Mouse (Mus musculus) intestine, embryonic 15.5 days (tissue): ENCODE measurements around the gene Tmem247. TPM values are rescaled to one million over a fixed set of nuclear protein-coding genes. Genes with fewer than 3 reads are reported as not detected.

Source experiments
- ATAC-seq: fragments of 200-750 bp; cut with Nextera tagmentation; 2 replicates; pipeline ENCODE4 v1.8.0; 2017; ENCODE audit warnings: moderate TSS enrichment, moderate library complexity
- H3K27ac ChIP-seq: fragments of 300-500 bp; sonication (generic); 2 replicates; pipeline ENCODE4 v1.5.1; 2015; ENCODE audit warnings: mild to moderate bottlenecking, inconsistent platforms
- H3K27me3 ChIP-seq: fragments of 300-500 bp; sonication (generic); replicated peaks from 2 replicates; pipeline ENCODE4 v1.6.1; 2015; ENCODE audit warnings: inconsistent platforms
- H3K36me3 ChIP-seq: fragments of 300-500 bp; sonication (generic); 2 replicates; pipeline ENCODE4 v1.6.1; 2015; ENCODE audit warnings: inconsistent platforms
- H3K4me1 ChIP-seq: fragments of 300-500 bp; sonication (generic); replicated peaks from 2 replicates; pipeline ENCODE4 v1.6.1; 2015; ENCODE audit warnings: inconsistent platforms
- H3K4me2 ChIP-seq: fragments of 300-500 bp; sonication (generic); replicated peaks from 2 replicates; pipeline ENCODE4 v1.6.1; 2015; ENCODE audit warnings: mild to moderate bottlenecking, inconsistent platforms
- H3K4me3 ChIP-seq: fragments of 300-500 bp; sonication (generic); replicated peaks from 2 replicates; pipeline ENCODE4 v1.5.1; 2015; ENCODE audit warnings: inconsistent platforms
- H3K9ac ChIP-seq: fragments of 300-500 bp; sonication (generic); 2 replicates; pipeline ENCODE4 v1.6.1; 2015; ENCODE audit warnings: inconsistent platforms
- H3K9me3 ChIP-seq: fragments of 300-500 bp; sonication (generic); 2 replicates; pipeline ENCODE4 v1.6.1; 2016; ENCODE audit warnings: inconsistent platforms
- WGBS: fragments of 180-500 bp; shearing (Covaris S2); methylation state at CpG from one replicate; pipeline ENCODE4 v1.1.7; 2015; 5-methylcytosine and 5-hydroxymethylcytosine counted together
- polyA plus RNA-seq: library from polyadenylated mRNA; unstranded; fragments of >200 nt; fragmentation: Nextera tagmentation; extraction: Ambion mirVana; gene quantifications from 2 replicates; pipeline ENCODE4 v1.2.1, GENCODE M21; 2015

Tmem247 gene
- polyA plus RNA-seq, 1 experiment from 2014 or later: not detected

DNA sequence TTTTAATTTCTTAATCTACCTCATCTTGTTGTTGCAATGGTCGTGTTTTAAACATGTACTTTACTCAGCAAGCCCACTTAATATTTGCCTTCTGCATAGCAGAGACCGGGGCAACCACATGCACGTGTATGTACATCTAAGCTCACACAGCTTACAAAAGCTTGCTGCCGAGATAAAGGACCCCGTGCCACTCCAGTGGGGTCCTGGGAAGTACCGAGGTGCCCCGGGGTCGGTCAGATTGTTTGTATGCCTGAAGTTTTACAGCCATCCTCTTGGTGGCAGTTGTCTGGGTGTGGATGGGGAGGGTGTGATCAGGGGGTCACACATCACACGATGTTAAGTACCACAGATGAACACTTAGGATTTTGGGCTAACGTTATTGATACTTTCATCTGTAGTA lies 48.9 kb downstream of the Tmem247 start:
- 79% methylated on average over 10 of the region's 10 CpGs for WGBS

DNA sequence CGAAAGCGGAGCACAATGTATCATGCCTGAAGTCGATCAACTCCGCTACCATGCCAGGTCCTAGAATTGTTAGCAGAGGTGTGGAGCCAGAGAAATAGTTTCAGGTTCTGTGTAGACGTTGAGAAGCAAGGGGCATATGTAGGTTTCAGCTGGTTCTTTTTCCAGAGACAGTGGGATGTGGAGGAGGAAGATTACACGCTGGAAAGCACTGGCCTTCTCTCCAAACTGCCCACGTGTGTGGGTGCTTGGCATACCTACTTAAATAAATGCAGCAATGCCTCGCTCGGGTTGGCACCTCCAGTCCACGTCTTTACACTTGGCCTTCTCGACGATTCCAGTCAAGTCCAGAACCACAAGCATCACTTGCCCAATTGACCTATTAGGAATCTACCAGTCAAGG lies 49.9 kb downstream of the Tmem247 start:
- WGBS: 91% methylated on average over 12 of the region's 12 CpGs
- no peak overlapping the region for H3K4me2 ChIP-seq
- H3K9ac ChIP-seq: no peak overlapping the region
- H3K27ac ChIP-seq: no peak overlapping the region
- H3K4me3 ChIP-seq: no peak overlapping the region
- no peaks in the 10 kb centered on the region for H3K9me3 ChIP-seq
- H3K4me1 ChIP-seq: peaks cover 24% of the 10 kb centered on the region
- H3K27me3 ChIP-seq: no peaks in the 10 kb centered on the region
- no peak for ATAC-seq
- H3K36me3 ChIP-seq: 0 out of 2 replicates have a peak, but pooled peaks cover 9% of the 10 kb centered on the region

More for the DNA sequence above, 48.9 kb downstream of the Tmem247 start:
- Histone ChIP-seq H3K4me1 (peaks cover 33% of the 10 kb centered on the region), H3K4me3 (no peak overlapping the region), H3K27me3 (no peaks in the 10 kb centered on the region), H3K27ac (no peak overlapping the region), H3K36me3 (0 out of 2 replicates have a peak, but pooled peaks cover 9% of the 10 kb centered on the region), H3K9me3 (no peaks in the 10 kb centered on the region), H3K4me2 (no peak overlapping the region), H3K9ac (no peak overlapping the region)
- no peak for ATAC-seq

DNA sequence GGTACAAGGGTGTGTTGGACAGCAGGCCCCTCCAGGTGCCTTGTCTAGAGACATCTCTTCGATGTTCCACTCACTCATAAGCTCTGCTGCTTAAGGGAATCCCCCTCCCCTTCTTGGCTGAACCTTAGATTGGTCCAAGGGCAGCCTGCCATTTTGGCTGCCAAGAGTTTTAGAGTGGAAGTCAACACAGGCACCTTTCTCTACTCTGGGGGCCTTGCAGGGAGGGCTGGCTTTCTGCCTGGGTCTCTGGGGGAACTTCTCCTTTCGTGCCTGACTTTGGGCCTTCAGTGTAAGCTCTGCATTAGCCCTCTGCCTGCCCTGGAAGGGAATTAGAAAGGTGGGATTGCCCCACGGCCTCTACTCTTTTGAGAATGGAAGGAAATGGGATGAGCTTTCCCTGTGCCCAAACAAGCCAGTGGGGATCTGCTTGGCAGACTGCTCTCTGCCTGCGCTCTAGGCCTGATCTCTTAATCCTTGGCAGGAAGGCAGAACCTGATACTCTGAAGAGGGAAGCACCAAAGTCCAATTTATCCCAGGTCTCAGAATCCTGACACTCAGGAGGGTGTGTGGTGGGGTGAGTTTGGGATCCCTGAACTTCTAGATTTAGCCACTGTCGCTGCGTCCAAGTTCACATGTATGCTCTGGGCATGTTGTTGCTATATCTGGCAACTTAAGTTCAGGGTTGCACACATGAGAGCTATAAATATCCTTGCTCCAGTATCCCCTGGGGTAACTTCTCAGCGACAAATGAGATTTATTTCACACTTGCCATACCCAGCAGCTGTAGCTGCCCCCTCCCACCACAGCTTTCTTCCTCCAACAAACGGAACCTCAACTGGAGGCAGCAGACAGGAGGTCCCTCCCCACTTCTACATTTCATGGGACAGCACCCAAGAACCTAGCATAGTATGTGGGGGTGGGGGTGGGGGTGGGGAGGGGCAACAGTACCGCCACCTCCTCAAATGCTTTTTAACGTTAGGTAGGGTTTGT lies 50.7 kb downstream of the Tmem247 start:
- no peaks in the 10 kb centered on the region for H3K9me3 ChIP-seq
- ATAC-seq: no peak
- H3K4me1 ChIP-seq: peaks cover 23% of the 10 kb centered on the region
- 75% methylated on average over 10 of the region's 10 CpGs for WGBS
- H3K27ac ChIP-seq: no peak overlapping the region
- 0 out of 2 replicates have a peak, but pooled peaks cover 9% of the 10 kb centered on the region for H3K36me3 ChIP-seq
- 0 out of 2 replicates have a peak overlapping the region, but pooled peaks have one; percentile 23 for H3K9ac ChIP-seq
- no peak overlapping the region for H3K4me3 ChIP-seq
- no peaks in the 10 kb centered on the region for H3K27me3 ChIP-seq
- no peak overlapping the region for H3K4me2 ChIP-seq

DNA sequence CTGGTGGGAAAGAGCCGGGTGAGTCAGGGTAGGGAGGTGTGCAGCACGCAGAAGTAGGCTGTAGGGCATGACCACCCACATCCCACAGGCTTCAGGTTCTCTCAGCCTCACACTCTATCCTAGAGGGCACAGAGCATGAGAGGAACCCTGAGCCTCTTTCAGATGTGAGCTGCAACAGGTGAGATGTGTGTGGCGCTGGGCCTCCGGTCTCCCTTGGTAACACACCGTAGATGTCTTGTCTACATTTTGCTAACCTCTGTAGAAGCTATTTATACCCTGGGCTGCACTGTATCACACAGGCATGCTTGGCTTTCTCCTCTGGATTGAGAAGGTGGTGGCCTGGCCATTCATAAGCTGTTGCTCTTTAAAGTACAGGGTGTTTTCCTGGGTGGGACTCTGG lies 51.4 kb downstream of the Tmem247 start:
- Histone ChIP-seq H3K27me3 (no peaks in the 10 kb centered on the region), H3K9ac (no peak overlapping the region), H3K4me2 (no peak overlapping the region), H3K27ac (no peak overlapping the region), H3K36me3 (0 out of 2 replicates have a peak, but pooled peaks cover 9% of the 10 kb centered on the region), H3K9me3 (no peaks in the 10 kb centered on the region), H3K4me3 (no peak overlapping the region), H3K4me1 (peaks cover 23% of the 10 kb centered on the region)
- WGBS: 87% methylated on average over 5 of the region's 5 CpGs
- ATAC-seq: no peak

DNA sequence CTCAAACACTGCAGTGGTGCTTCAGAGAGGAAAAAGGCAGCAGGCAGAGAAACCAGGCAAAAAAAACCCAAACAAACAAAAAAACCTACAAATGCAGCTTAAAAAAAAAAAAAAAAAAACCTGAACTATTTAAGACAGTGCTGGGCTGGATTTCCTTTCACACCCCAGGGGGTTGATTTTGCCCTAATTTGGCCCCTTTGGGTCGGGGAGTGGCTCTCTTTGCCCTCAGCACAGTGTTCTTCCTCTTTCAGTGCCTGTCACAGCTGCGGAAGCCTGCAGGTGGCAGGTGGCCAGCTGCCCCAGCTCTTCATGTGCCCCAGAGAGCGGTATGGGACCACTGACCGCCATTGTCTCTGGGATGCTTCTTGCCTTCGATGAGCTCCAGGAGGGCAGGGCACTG lies 52.4 kb downstream of the Tmem247 start:
- Histone ChIP-seq H3K4me3 (no peak overlapping the region), H3K27me3 (no peaks in the 10 kb centered on the region), H3K4me1 (peaks cover 16% of the 10 kb centered on the region), H3K9ac (no peak overlapping the region), H3K9me3 (no peaks in the 10 kb centered on the region), H3K36me3 (0 out of 2 replicates have a peak, but pooled peaks cover 9% of the 10 kb centered on the region), H3K4me2 (no peak overlapping the region), H3K27ac (no peak overlapping the region)
- no peak for ATAC-seq
- 75% methylated on average over 5 of the region's 5 CpGs for WGBS

DNA sequence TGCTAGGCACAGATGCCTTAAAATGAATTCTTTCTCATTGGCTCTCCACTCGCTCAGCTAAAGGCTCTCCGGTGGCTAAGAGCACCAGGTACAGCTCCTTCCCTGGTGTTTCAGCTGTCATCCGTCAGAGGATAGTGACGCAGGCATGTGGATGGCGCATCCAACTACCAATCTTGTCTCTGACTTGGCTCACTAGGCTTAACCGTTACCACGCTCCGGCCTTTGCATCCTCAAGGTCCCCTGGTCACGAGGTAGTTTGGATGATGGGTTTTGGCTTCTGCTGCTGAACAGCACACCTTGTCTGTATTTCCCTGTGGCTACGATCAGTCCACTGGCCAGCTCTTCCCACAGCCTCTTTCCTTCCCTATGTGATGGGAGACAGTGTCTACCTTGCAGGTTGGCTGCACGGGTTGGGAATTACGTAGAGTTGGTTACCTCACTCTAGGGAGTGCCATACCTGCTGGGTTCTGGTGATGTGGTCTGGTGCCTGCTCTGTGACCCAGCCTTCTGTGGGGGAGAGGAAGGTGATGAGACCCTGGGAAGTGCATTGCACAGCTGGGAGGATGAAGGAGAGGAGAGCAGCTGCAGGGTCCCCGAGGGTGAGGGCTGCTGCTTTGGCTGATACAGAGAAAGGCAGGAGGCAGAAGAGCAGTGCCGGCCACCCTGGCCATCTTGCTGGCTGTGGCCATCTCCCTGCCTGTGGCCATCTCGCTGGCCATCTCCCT lies 53.0 kb downstream of the Tmem247 start:
- ATAC-seq: no peak
- H3K36me3 ChIP-seq: 0 out of 2 replicates have a peak, but pooled peaks cover 9% of the 10 kb centered on the region
- H3K27ac ChIP-seq: no peak overlapping the region
- no peaks in the 10 kb centered on the region for H3K27me3 ChIP-seq
- H3K9ac ChIP-seq: no peak overlapping the region
- WGBS: 92% methylated on average over 15 of the region's 15 CpGs
- H3K9me3 ChIP-seq: no peaks in the 10 kb centered on the region
- no peak overlapping the region for H3K4me2 ChIP-seq
- H3K4me3 ChIP-seq: no peak overlapping the region
- peaks cover 10% of the 10 kb centered on the region for H3K4me1 ChIP-seq

DNA sequence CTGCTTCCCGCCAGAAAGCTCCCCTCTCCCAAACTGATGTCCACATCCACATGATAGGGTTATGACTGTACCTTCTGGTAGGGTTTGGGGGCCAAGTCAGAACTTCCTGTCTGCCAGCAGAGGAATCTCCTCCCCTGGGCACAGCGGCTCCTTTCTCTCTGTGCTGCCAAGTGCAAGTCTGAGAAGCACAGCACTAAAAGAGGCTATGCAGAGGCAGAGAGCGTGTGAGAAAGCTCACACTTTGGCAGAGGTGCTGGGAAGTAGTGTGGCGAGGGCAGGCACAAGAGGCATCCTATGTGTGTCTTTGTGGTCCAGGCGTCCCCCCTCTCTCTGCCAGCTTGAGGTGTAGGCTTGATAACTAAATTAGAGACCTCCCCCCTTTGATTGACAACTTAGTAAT lies 53.9 kb downstream of the Tmem247 start:
- ATAC-seq: no peak
- 86% methylated on average over 5 of the region's 5 CpGs for WGBS
- H3K36me3 ChIP-seq: peaks cover 9% of the 10 kb centered on the region; the same call in 1 of the 2 replicates

DNA sequence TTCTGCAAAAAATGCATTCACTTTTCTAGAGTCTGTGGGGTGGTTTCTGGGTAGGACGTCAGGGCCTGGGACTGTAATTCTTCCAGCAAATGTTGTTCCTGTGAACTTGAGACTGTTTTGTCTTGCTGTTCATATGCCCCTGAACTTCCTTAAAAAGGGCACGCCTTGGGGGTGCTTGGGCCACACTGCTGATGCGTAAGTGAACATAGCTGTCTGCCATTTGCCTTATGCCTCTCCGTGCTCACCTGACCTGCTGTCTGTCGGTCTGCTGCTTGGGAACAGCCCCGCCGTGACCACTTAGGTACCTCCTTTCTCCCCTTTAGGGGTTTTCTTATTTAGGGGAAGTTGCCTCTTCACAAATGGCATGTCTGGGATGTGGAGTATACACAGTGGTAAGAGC lies 54.7 kb downstream of the Tmem247 start:
- no peak overlapping the region for H3K4me2 ChIP-seq
- peaks cover 9% of the 10 kb centered on the region; the same call in 1 of the 2 replicates for H3K36me3 ChIP-seq
- H3K9me3 ChIP-seq: no peaks in the 10 kb centered on the region
- WGBS: 92% methylated on average over 7 of the region's 7 CpGs
- H3K27me3 ChIP-seq: no peaks in the 10 kb centered on the region
- no peak for ATAC-seq
- 0 out of 2 replicates have a peak, but pooled peaks cover 6% of the 10 kb centered on the region for H3K4me1 ChIP-seq
- H3K4me3 ChIP-seq: no peak overlapping the region
- H3K9ac ChIP-seq: no peak overlapping the region
- H3K27ac ChIP-seq: no peak overlapping the region

More for the DNA sequence above, 53.9 kb downstream of the Tmem247 start:
- Histone ChIP-seq H3K27ac (no peak overlapping the region), H3K9me3 (no peaks in the 10 kb centered on the region), H3K4me3 (no peak overlapping the region), H3K9ac (no peak overlapping the region), H3K4me2 (no peak overlapping the region), H3K4me1 (0 out of 2 replicates have a peak, but pooled peaks cover 6% of the 10 kb centered on the region), H3K27me3 (no peaks in the 10 kb centered on the region)

Other genes starting within 250 kb of the Tmem247 start
- gene Epas1, start 163.6 kb upstream of the Tmem247 start, polyA plus RNA-seq: 3.8 and 4.0 TPM in 2 replicates
- gene Atp6v1e2, start 30.5 kb downstream of the Tmem247 start, polyA plus RNA-seq: not detected in 2 replicates
- 11.2 and 11.6 TPM in 2 replicates for gene Rhoq, start 45.7 kb downstream of the Tmem247 start, polyA plus RNA-seq
- gene Pigf, start 108.1 kb downstream of the Tmem247 start, polyA plus RNA-seq: 55.2 and 57.4 TPM in 2 replicates
- gene Cript, start 108.2 kb downstream of the Tmem247 start, polyA plus RNA-seq: 129 and 138 TPM in 2 replicates
- 9.2 and 10.7 TPM in 2 replicates for gene Socs5, start 190.3 kb downstream of the Tmem247 start, polyA plus RNA-seq